Mouse (Mus musculus) layer of hippocampus, adult 18-20 months (tissue): ENCODE measurements around the gene Dvl3. TPM values are rescaled to one million over a fixed set of nuclear protein-coding genes. Genes with fewer than 3 reads are reported as not detected.

Source experiments
- DNase-seq, 2 experiments: peaks; one replicate each; pipeline ENCODE4 v3.0.0; 2022; ENCODE audit warnings: low spot score in 2 of 2
- total RNA-seq, 2 experiments: library from RNA; stranded (reverse); gene quantifications; 2 replicates each; pipeline ENCODE4 v1.2.3; 2021

Gene Dvl3
- total RNA-seq, 2 experiments from 2014 or later, result 51.9 to 55.7 TPM

DNA sequence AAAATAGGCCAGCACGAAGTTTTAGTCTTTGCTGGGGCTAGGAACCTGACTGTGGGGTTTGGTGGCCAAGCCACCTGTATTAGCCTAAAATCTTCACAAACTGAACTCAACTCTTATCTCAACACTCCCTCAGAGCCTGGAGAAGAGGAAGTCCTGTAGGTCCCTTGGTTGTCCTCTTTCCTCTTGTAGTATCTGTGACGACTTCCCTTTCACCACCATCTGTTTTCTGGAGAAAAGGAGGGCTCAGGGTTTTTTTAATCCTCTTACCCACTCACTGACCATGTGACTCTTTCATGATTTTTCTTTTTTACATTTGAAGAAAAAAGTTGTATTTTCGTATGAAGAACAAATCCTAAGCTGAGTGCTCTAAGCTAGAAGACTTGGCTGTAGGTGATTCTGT, 22.9 kb downstream of the Dvl3 start:
- no peak for DNase-seq

DNA sequence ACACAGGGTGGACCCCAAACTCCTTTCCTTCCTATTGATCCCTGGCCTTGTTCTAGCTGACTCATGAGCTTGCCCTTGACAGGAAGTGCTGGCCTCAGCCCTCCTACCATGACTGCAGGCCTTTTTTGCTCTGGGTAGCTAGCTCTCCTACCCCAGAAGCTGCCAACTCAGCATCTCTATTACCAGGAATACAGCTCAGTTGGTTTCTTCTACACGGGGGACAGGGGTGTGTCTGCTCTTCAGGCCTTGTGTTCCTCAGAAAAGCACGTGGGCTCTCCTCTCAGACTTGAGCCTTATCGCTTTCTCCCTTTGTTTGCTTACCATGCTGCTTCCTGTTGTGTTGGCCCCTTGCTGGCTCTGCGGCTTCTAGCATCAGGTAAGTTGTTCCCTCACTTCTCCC, 23.7 kb downstream of the Dvl3 start:
- DNase-seq, result no peak

- no peak for DNase-seq
These were observed 28.9 kb downstream of the Dvl3 start for GRCm38 (mm10) chr16:20545696-20546095.

- DNase-seq, result no peak
These were observed 30.6 kb downstream of the Dvl3 start for GRCm38 (mm10) chr16:20547423-20547822.

DNA sequence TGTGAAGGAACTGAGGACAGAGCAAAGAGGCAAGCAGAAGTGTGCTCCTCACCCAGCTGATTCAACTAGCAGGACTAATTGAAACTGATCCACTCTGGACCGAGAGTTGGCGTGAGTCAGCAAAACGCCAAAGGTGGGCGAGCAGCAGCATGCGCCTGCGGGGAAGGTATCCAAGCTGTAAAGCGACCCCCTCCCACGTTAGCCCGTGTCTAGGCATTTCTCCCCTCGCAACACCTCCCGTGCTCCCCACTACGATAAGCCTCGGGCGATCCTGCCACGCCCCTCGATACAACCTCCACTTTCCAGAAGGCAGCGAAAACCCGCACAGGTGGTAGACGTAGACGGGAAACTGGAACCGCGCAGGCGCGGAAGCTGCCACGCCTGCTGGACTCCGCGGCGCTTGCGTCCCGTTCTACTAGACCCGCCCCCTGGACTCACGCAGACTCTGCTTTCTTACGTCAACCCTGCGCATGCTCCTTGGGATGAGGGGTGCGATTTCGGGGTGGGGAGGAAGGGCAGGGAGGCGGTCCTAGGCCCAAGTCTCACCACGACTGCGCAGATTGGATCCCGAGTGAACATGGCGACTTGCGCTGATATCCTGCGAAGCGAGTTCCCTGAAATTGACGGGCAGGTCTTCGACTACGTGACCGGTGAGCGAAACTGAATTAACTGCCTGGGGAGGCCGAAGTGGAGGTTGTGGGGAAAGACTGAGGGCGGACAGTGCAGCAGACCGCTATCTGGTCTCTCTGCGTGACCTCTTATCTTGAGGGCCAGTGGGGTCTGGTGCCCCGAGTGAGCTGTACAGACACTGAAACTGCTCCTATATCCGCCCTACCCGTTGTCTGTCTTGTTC, 31.5 kb downstream of the Dvl3 start, which contains the start of gene Abcf3:
TSS of gene Abcf3 (plus strand) at position 482 of the 853 bp plus-strand sequence.
- peak; percentile 99 for DNase-seq

DNA sequence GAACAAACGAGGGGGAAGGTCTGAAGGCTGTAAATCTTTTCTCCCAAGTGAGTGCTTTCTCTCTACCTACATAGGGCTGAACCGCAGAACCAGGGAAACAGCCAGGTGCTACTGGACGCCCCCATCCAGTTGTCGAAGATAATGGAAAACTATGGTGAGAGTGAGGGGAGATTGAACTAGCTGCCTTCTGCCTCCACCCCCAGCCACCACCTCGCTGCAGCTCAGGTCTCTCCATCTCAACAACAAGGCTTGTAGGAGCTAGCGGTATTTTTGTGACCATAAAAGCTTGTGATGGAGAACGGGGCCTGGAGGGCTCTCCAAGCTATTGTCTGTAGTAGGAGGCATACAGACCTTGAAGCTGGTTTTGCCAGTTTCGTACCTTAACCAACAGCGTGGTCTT, 32.4 kb downstream of the Dvl3 start:
- DNase-seq, result no peak

- DNase-seq, result no peak
These were observed 34.9 kb downstream of the Dvl3 start for GRCm38 (mm10) chr16:20551691-20552090.

DNA sequence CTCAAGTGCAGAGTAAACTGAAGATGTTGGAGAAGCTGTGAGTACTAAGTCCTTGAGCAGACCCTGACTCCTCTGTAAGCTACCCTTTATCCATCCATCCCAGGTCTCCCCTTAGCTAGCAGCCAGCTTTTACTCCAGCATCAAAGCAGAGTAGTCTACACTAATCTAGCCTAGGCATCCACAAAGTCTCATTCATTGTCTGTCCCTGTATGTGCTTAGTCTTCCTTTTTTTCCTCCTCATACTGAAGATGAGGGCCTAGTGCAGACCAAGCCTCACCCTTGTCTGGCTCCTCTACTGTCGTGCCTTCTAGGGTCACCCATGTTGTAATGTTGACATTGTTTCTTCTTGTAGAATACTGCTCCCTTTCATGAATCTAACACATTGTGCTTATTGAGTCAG, 35.8 kb downstream of the Dvl3 start:
- DNase-seq, result no peak

GRCm38 (mm10) chr16:20555000-20555399, 38.2 kb downstream of the Dvl3 start:
- DNase-seq, result no peak

GRCm38 (mm10) chr16:20557381-20557780, 40.6 kb downstream of the Dvl3 start:
- DNase-seq, result no peak

GRCm38 (mm10) chr16:20565075-20565474, 48.3 kb downstream of the Dvl3 start:
- no peak for DNase-seq

Other genes with a start within 250 kb of the Dvl3 start
- 10 to 100 TPM; 55.9 to 56.3 TPM for gene Parl, start 214.6 kb upstream of the Dvl3 start, total RNA-seq
- not detected for gene Cyp2ab1, start 191.6 kb upstream of the Dvl3 start, total RNA-seq
- gene Abcc5, start 90.6 kb upstream of the Dvl3 start, total RNA-seq, result 100 to 1,000 TPM; 199 TPM
- 10 to 100 TPM; 54.3 to 54.7 TPM for gene Eif2b5, start 18.2 kb upstream of the Dvl3 start, total RNA-seq
- 100 to 1,000 TPM; 702 to 704 TPM for gene Ap2m1, start 18.5 kb downstream of the Dvl3 start, total RNA-seq
- gene Abcf3, start 31.6 kb downstream of the Dvl3 start, total RNA-seq, result 100 to 1,000 TPM; 100 TPM
- 10 to 100 TPM; 21.2 to 23.7 TPM for gene Vwa5b2, start 72.5 kb downstream of the Dvl3 start, total RNA-seq
- gene Eef1akmt4, start 94.6 kb downstream of the Dvl3 start, total RNA-seq, result 1 to 10 TPM; 2.4 to 2.8 TPM
- gene Gm49333, start 94.6 kb downstream of the Dvl3 start, total RNA-seq, result not detected
- 10 to 100 TPM; 11.7 to 12.9 TPM for gene Alg3, start 94.8 kb downstream of the Dvl3 start, total RNA-seq
- gene Camk2n2, start 104.3 kb downstream of the Dvl3 start, total RNA-seq, result 10 to 100 TPM; 82.8 to 87.9 TPM
- gene Ece2, start 112.8 kb downstream of the Dvl3 start, total RNA-seq, result 10 to 100 TPM; 24.6 to 27.1 TPM
- 100 to 1,000 TPM; 206 to 212 TPM for gene Psmd2, start 134.7 kb downstream of the Dvl3 start, total RNA-seq
- 100 to 1,000 TPM; 278 to 283 TPM for gene Eif4g1, start 151.3 kb downstream of the Dvl3 start, total RNA-seq
- 100 to 1,000 TPM; 445 to 503 TPM for gene Fam131a, start 176.3 kb downstream of the Dvl3 start, total RNA-seq
- gene Polr2h, start 200.7 kb downstream of the Dvl3 start, total RNA-seq, result 10 to 100 TPM; 21.5 to 26.2 TPM
- gene Clcn2, start 200.8 kb downstream of the Dvl3 start, total RNA-seq, result 10 to 100 TPM; 73.3 to 75.5 TPM
- 10 to 100 TPM; 87.9 to 90.5 TPM for gene Chrd, start 216.1 kb downstream of the Dvl3 start, total RNA-seq
- 10 to 100 TPM; 12.6 to 13.4 TPM for gene Thpo, start 217.5 kb downstream of the Dvl3 start, total RNA-seq